Comparison of ENCODE assay signal across 17 mouse cellular contexts in the genomic region with DNA sequence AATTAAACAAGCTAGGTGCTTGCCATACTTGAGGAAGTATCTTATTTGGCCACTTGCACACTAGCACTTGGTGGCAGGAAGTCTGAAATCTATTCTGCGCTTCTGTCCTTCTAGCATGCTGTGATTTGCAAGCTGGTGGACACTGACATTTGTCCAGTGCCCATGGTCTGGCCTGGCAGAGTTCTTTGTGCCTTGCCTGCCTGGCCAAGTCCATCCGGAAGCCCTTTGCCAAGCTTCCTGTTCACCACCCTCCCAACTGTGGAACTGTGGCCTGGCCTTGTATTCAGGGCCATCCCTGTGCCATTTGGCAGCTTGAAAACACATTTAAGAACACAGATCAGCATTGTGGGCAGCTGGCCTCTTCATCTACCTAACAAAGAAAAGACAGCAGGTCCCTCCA. TPM values are rescaled to one million over a fixed set of nuclear protein-coding genes. Genes with fewer than 3 reads are reported as not detected.
"Had no signal": no experiment of that assay in that cellular context is flagged by ENCODE, and none has a peak within 500 bp of the region (broad histone marks: within the 10 kb centered on the region; RNA-seq: fewer than 3 reads in every experiment).

No protein-coding gene starts in this region.

- H3K9ac ChIP-seq: limb, embryonic 12.5 days; liver, embryonic 13.5 days; liver, postnatal 0 days; lung, embryonic 15.5 days; midbrain, embryonic 12.5 days; neural tube, embryonic 13.5 days had no signal

- H3K4me2 ChIP-seq: limb, embryonic 12.5 days; liver, embryonic 13.5 days; lung, embryonic 15.5 days; midbrain, embryonic 12.5 days; neural tube, embryonic 13.5 days had no signal

- H3K9me3 ChIP-seq: limb, embryonic 12.5 days; liver, embryonic 13.5 days; lung, embryonic 15.5 days; midbrain, embryonic 12.5 days; neural tube, embryonic 13.5 days had no signal

- H3K27me3 ChIP-seq: limb, embryonic 12.5 days; liver, embryonic 13.5 days; lung, embryonic 15.5 days; midbrain, embryonic 12.5 days; neural tube, embryonic 13.5 days had no signal

- DNase-seq: kidney, postnatal 10 days; liver; liver, embryonic 13.5 days; liver, postnatal 0 days; lung, postnatal 14 days; retina, postnatal 1 day; right cerebral cortex, postnatal 4 days; spleen, adult 18-20 months; thymus, adult 2 months; thymus, postnatal 25 days had no signal

- H3K27ac ChIP-seq: left cerebral cortex, adult 2 months; limb, embryonic 12.5 days; liver, embryonic 13.5 days; lung, embryonic 15.5 days; macrophage; midbrain, embryonic 12.5 days; neural tube, embryonic 13.5 days had no signal

- H3K4me3 ChIP-seq: left cerebral cortex, adult 2 months; limb, embryonic 12.5 days; liver, embryonic 13.5 days; lung, embryonic 15.5 days; midbrain, embryonic 12.5 days; neural tube, embryonic 13.5 days had no signal

- H3K4me1 ChIP-seq: limb, embryonic 12.5 days; liver, embryonic 13.5 days; lung, embryonic 15.5 days; midbrain, embryonic 12.5 days; neural tube, embryonic 13.5 days had no signal

- H3K36me3 ChIP-seq: limb, embryonic 12.5 days; liver, embryonic 13.5 days; lung, embryonic 15.5 days; midbrain, embryonic 12.5 days; neural tube, embryonic 13.5 days had no signal

- ATAC-seq: liver, postnatal 0 days; midbrain, embryonic 16.5 days had no signal

RNA-seq across cellular contexts. Expression of a gene that starts 24.3 kb away (rescaled TPM):
- polyA plus RNA-seq: macrophage had no signal
